Mouse (Mus musculus) spleen, postnatal 14 days (tissue): ENCODE data around the gene Lilra6.
A peak's percentile ranks its signal among the peaks of the same experiment; 100 is the strongest.
"Not testable (repeated sequence)": the region's sequence is repeated elsewhere in the genome, so short reads cannot be mapped to it uniquely, and the experiment has no call there.

Experiments used
- DNase-seq, 2 experiments: peaks; one replicate each; pipeline ENCODE4 v3.0.0; 2021 to 2022; ENCODE audit warnings: low spot score in 2 of 2

Gene Lilra6

GRCm38 (mm10) chr7:3915387-3915786 lies at the start of gene Lilra6:
Gene Lilra6 (minus strand): TSS chr7:3915503.
- DNase-seq: not testable (repeated sequence)

- no peak for DNase-seq
Measured at GRCm38 (mm10) chr7:3962017-3962416, 46.7 kb upstream of the Lilra6 start.

GRCm38 (mm10) chr7:3957387-3957786 lies 42.1 kb upstream of the Lilra6 start:
- DNase-seq: no peak

DNA sequence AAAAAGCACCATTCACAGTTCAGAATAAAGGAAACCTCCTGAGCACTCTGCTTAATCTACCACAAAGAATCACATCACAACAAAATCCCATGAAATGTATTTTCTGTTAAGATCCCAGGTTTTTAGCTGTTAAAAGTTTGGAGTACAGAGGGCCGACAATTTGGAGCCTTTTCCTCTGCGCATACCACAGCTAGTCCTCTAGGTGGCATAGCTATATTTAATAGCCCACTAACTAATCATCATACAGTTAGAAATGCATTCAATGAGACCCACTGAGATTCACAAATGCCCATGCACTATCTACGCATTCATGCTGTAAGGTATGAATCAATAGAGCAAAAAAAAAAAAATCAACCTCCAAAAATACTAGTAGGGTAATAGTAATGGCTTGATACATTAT lies 33.9 kb upstream of the Lilra6 start:
- DNase-seq: no peak

GRCm38 (mm10) chr7:3948223-3948622 lies 32.9 kb upstream of the Lilra6 start:
- no peak for DNase-seq

DNA sequence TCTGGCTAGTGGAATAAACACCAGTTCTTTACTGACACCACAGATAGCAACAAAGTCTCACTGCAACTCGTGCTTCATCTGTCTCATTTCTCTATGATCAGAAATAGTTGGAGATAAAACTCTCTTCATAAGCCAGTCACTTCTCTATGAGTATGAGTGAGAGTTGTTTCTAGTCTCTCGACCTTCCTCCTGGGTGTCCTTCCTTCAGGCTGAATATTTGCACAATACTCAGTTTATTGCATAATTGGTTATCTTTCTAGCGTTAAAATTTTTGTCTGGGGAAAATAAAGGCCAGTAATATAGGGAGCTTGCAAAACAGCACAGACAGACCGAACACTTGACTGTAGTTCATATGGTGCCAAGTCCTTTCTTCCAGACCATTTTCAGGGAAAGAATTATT lies 30.8 kb upstream of the Lilra6 start:
- DNase-seq: no peak

DNA sequence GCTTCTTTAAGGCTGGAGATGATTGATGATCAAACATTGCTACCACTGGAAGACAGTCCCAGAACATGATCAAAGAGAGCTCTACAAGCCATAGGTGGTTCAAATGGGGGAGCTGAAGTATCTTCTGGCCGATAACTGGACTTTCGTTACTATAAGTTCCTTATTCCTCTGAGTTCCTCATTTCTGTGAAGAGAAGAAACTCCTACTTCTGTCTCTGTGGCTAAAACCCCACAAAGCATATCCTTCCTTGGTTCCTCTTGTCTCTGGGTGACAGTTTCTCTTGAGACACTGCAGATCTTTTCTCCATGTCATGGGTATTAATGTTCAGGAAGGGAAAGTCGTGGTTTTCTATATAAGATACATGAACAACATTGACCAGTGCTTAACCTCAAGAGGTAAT lies 25.6 kb upstream of the Lilra6 start:
- no peak for DNase-seq

- no peak for DNase-seq
Measured at GRCm38 (mm10) chr7:3939866-3940525, 24.7 kb upstream of the Lilra6 start.

GRCm38 (mm10) chr7:3935473-3935872 lies 20.2 kb upstream of the Lilra6 start:
- not testable (repeated sequence) for DNase-seq

DNA sequence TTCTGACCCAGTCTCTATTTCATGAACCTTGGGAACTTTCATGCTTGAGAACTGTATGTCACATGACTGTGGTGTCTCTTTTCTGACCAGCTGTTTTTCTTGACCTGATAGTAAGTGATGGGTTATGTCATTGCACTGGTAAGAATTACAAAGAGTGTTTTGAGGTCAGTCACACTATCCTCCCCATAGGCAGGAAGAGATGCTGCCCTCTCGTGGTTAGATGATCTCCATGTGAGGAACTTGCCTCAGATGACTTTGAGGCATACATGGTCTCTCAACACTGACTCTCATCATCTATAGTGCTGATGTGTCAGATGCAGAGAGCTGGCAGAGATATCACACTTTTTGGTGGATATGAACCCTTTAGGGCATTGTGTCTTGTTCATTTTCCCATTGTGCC lies 11.6 kb downstream of the Lilra6 start:
- DNase-seq: no peak

DNA sequence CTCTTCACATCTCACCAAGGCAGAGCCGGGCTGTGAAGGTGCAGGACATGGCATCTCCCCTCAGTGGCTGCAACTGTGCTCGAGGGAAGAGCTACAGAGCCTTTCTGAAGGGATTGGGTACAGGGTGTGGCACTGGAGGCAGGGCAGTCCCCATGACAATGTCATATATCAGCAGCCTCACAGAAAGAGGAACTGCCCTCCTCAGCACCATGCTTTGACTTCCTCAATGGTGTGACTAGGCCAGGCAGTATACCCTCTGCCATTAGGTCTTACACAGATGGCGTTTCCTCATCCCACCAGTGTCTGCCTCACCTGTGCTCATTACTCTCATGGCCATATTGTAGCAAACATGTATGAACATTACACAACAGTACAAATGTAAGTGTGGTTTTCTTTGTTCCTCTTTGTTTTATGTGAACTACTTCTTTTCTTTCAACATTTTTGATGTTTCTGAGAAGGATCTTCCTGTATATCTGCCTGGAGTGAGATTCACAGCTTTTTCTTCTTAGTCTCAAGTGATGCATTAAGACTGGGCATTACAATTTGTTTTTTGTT lies 17.2 kb downstream of the Lilra6 start, which contains the start of gene Gm14548:
Gm14548 (minus strand) TSS at position 85 of the 555 bp plus-strand sequence.
- DNase-seq: peak in 1 of 2 experiments; percentile 25

GRCm38 (mm10) chr7:3875032-3875431 lies 40.3 kb downstream of the Lilra6 start:
- not testable (repeated sequence) for DNase-seq
